Mouse (Mus musculus) naive thymus-derived CD4-positive, alpha-beta T cell, adult 2 months (primary cell): ENCODE measurements around the gene Npas3.
"Not testable (repeated sequence)": the region's sequence is repeated elsewhere in the genome, so short reads cannot be mapped to it uniquely, and the experiment has no call there.

Experiments
- DNase-seq: peaks from one replicate; pipeline ENCODE4 v3.0.0-alpha.2; 2011; ENCODE audit warnings: low read depth

Gene Npas3

DNA sequence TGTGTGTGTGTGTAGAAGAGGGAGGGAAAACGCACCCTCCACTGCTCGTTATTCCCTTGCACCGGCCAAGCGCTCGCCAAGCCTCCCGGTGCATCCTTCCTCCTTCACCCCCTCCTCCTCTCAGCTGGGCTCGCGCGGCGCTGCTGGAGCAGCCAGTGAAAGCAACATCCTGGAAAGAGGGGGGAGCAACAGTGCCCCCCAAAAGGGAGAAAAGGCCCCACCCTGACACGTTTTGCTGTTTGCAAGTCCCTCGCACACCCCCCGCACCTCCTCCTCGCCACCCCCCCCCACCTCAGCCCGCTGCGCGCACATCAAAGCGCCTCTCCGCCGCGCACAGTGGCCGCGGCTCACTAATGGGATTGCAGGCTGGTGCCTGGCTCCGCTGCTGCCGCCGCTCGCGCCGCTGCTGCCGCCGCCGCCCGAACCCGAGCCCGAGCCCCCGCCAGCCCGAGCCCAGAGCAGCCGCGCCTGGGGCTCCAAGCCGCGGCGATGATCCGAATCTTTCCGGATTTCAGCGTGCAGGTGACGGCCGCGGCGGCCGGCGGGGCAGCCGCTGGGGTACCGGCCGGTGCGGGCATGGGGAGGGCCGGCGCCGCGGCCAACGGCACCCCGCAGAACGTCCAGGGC, at the start of gene Npas3:
Gene Npas3 (plus strand): TSS at position 577 of the 627 bp plus-strand sequence.
- DNase-seq = no peak

DNA sequence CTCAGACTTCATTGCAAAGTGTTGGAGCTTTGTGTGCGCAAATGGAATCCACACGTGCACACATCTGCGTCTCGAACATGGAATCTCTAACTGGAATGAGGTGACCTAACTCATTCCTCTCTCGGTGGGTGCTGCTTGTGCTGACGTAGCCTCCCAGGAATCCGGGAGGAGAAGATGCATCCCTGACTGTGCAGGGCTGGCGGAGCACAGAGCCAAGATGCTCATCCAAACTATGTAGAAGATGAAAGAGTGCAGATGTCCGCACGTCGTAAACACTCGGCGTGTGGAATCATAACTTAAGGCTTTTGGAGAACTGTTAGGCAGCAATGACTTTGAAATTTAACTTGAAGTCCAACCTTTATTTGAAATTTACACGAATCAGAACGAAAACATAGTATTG, 31.3 kb upstream of the Npas3 start:
- DNase-seq = no peak

DNA sequence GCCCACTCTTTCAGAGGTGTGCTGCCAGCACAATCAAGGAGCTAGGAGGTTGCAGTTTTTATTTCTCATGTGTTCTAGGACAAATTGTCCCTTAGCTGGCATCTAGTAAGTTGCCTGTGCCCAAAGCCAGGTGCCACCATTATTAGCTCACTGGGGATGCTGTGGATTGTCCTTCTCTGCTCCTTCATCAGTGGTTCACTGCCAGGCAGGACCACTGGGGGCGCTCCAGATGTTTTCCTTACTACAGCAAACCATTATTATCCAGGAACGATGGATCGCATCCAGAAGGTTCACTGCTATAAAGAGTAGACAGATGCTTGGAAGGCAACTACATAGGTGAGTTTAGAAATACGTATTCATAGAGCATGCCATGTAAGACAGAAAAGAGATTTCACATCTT, 25.7 kb upstream of the Npas3 start:
- DNase-seq = no peak

DNA sequence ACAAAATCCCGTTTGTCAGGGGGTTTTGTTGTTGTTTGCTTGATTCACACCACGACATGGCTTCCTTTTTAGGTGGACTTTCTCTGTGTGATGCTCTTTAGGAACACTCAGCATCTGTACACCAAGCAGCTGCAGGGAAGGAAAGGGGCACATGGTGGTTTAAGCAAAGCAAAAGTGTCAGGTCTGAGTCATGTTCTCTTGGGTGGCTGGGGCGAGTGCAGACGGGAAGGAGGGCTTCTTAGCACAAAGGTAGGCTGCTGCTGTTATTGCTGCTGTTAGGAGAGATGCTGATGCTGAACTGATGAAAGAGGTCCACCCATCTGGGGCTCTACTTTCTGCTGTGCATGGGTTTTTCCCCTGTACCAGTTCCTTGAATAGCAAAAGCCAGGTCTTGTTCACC, 21.1 kb upstream of the Npas3 start:
- DNase-seq = no peak

DNA sequence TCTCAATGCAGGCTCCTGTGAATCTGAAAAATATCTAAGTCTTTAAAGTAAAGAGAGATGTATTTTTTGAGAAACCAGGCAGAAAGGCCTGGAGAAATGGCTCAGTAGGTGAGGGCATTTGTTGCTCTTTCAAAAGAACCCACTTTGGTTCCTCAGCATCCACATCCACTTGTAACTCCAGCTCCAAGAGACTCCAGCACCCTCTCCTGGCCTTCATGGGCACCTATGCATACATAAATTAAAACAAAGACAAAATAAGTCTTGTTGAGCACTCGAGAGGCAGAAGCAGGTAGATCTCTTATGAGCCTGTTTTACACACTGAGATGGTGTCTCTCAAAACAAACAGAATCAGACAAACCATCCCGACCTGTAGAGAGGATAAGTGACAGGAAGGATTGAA, 19.1 kb upstream of the Npas3 start:
- no peak for DNase-seq

DNA sequence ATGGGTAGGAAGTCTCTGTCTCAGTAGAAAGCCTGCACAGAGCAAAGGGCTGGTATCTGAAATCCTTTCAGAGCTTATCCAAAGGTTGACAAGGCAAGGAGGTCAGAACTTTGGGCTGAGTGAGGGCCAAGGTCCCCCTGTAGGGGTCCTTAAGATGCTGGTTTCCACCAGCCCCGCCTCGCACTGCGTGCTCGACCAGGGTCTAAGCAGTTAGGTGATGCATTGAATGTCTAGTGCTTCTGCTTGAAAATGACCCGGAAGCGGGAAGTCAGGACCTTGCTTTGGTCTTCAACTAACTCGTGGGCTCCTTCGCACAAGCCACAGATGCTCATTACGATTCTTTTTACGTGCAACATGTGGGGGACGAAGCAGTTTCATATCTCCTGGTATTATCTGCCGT, 2.3 kb upstream of the Npas3 start:
- DNase-seq = no peak

DNA sequence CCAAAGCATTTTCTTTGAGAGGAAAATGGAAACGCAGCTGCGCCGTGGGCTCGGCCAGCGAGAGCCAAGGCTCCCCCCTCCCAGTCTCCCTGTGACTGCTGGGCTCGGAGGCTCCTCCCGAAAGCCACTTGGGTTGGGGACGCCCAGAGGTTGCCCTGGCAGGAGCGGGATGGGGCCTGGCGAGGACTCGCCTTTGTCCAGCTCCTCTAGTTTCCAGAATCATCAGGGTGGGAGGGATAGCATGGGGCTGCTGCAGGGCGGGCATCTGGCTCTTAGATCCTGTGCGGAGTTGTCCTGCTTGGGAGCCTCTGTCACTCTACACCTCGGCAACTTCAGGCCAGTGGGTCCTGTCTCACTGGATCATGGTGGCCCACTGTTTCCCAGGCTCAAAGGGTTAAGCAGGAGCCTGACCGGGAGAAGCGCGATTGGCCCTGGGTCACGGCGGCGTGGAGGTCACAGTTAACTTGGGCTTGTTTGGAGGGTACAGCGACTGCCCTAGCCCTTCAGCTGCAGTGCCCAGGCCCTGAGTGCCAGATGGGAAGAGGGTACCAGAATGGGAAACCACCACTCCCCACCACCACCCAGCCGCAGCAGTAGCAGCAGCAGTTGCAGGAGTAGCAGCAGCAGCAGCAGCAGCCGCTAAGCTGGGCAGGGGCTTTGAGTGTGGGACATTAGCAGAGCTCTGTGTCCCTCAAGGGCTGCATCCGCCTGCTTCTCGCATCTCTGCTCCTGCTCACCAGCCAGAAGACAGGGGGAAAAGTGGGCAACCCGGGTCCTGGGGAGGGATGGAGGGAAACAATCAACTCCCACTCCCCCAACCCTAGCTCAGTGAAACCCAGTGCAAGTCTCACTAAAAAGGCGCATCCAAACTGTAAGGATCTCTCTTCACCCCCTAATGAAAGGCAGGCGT, 1.6 kb upstream of the Npas3 start:
- DNase-seq = no peak

DNA sequence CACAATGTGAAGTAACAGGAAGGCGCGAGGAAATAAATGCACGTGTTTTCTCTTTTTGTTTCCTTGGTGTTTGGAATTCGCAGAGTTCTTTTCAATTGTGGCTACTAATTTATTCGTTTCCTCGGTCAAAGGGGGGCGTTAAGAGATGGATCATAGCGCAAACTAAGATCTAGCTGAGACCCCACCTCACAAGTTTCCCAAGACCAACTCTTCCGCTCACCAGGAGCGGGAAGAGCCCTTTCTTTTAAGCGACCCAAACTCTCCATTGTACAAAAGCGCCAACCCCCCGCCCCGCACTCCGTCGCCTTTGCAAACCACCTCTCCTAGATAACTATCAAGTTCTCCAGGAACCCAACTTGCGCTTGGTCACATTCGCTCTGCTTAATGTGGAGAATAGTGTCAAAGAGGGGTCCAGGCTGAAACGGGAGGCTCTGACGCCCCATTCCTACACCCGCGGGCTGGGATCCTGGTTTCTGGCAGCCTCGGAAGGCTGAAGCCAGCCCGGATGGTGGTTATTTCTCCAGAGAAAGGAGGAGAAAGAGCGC, 914 bp upstream of the Npas3 start:
- DNase-seq = no peak

DNA sequence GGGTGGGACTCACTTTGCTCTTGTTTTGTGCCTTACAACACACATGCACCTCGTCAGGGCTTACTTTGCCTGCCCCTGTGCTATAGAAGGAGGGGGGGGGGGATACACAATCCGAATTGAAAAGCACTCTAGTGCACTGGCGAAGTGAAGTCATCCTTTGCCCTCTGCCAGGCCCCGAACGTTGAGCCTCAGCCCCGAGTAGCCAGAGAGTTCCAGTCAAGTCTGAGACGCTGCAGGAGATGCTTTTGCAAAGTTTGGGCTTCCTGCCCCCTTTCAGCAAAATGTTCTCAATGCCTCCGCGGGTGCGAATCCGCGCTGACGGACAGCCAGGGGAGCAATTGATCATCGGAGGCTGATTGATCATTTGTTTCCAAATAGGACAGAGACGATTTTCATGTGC, 319 bp downstream of the Npas3 start:
- DNase-seq = no peak

DNA sequence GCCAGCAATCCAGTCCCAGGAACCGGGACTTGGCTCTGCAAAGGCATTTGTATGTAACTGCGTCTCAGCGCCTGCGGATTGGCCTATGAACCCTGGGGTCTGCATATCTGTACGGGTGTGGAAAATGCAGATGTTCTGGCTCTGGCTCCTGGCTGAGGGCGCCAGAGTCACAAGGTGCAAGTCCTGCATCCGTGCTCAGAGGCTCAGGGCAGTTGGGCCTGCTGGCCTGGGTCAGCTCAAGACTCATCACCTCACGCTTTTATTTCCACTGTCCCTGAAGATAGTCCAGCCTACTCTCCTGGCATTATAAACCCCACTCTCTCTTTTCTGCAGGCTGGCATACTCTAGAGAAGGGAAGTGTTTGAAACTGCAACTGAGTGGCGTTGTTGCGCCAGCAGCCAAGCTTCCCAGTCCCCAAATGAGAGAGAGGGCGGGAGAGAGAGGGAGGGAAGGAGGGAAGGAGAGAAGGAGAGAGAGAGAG, 3.3 kb downstream of the Npas3 start:
- DNase-seq = no peak

DNA sequence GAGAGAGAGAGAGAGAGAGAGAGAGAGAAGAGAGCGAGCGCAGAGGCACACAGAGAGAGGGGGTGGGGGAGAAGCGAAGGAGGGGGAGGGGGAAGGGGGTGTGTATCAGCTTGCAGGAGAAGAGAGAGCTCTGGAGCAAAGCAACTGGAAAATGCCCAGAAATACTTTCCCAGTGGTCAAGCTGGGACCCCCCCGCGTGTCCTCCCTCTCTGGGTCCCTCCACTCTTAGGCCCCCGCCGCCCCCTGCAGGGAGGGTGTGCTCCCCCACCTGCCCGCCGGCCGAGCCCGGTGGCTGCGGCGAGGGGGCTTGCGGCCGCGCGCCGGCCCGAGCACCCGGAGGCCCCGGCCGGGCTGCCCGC, 3.7 kb downstream of the Npas3 start:
- no peak for DNase-seq

DNA sequence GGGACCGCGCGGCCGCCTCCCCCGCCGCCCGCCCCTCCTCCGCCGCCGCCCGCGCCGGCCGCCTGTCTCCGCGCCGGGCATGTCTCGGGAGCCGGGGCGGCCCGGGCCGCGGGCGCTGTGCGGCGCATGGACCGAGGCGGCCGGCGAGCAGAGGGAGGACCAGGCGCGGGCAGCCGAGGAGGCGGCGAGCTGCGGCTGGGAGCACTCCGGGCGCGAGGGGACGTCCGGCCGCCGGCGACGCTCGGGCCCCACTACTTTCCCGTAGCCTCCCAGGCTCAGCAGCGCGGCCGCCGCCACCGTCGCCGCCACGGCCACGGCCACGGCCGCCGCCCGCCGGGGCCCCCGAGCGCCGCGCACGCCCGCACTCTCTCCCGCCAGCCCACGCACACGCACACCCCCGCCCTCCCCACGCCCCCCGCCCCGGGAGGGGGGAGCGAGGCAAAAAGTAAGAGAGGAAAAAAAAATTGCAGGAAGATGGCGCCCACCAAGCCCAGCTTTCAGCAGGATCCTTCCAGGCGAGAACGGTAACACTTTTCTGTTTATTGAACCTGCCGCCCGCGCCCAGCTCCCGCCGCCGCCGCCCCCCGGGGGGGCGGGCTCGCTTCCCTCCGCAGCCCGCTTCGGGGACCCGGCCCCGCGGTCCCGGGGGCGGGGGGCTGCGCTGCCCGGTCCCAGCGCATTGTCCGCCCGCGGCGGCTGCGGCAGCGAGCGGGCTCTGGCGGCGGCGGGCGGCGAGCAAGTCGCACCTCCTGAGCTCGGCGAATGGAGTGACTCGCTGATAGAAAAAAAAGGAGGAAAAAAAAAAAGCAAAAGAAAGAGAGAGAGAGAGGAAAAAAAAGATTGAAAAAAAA, 4.3 kb downstream of the Npas3 start:
- no peak for DNase-seq

DNA sequence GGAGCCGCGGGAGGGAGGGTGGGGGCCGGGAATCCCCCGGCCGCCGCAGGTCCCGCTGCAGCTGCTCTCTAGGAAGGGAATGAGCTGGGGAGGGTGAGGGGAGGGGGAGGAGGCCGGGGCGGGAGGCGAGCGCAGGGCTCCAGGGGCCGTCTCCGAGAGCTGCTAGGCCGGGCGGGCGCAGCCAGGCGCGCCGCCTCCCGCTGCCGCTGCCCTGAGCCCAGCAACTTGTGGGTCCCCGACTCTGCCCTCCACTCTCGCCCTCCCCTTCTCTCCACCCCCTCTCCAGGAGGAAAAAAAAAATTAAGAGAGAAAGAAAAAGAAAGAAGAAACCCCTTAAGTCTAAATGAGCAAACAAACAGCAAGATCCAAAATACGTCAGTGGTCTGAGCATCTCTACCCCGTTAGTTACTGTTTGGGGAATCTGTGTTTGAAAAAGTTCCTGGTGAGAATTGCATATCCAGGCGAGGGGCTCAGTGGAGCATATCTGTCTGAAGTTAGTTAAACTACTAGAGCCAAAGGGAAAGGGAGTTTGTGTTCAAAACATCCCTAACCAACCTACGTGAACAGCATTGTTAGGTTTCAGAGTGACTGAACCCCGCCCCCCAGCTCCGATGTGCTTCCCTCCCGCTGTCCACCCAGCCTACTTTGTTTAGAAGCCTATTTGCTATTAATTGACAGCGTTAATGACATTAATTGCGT, 5.1 kb downstream of the Npas3 start:
- no peak for DNase-seq

DNA sequence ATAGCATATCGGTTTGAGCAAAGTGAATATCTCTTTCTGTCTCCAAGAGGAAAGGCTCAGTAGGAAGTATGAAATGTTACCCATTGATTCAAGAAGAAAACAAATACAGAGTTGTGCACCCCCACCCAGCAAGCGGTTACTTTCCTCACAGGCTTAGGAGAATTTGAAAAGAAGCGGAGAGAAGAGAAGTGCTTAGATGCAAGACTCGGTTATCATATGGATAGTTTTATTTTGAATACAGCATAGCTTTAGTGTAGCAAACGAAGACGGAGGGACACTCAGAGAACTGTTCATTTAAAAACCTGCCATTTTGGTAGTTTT, 5.6 kb downstream of the Npas3 start:
- DNase-seq = no peak

DNA sequence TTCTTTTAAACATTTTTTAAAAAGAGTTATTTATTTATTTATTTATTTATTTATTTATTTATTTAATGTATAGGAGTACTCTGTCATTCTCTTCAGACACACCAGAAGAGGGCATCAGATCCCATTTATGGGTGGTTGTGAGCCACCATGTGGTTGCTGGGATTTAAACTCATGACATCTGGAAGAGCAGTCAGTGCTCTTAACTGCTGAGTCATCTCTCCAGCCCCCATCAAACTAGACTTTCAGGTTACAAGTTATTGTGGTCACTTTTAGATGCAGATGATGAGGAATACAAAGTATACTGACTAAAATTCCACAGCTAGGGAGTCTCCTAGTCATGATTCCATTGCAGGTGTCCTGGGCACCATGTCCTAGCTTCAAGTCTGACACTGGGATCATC, 26.0 kb downstream of the Npas3 start:
- not testable (repeated sequence) for DNase-seq

DNA sequence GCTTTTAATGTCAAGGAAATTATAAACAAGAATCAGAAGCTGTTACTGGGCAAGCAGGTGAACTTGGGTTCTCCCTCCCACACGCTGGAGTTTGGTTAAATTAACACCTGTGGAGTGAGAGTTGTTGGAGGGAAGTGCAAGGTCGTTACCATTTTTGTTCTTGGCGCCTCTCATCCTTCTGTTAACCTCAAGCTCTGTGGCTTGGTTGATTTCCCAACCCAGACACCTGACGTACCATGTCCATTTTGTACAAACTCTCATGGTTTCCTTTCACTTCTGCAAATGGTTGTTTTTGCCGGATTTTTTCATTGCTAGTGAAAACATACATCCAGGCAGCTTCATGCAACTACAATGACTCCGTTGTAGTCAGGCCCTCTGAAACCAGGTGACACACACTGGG, 28.9 kb downstream of the Npas3 start:
- no peak for DNase-seq

DNA sequence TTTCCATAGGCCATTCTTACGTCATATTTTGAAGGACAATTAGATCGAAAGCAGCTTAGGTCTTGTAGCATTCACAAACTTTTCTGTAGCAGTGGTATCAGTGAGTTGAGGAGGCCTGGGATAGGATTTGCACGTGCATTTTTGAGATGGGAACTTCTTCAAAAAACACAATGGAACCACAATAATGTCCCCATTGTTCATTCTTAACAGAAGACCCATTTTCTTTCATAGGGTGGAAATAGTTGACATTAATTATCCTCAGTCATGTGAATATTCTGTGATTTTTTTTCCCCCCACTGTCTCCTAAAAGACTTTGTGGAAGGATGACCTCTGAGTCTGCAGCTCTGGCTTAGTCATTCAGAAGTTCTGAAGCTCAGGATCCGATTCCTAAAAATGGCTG, 41.9 kb downstream of the Npas3 start:
- DNase-seq = no peak

DNA sequence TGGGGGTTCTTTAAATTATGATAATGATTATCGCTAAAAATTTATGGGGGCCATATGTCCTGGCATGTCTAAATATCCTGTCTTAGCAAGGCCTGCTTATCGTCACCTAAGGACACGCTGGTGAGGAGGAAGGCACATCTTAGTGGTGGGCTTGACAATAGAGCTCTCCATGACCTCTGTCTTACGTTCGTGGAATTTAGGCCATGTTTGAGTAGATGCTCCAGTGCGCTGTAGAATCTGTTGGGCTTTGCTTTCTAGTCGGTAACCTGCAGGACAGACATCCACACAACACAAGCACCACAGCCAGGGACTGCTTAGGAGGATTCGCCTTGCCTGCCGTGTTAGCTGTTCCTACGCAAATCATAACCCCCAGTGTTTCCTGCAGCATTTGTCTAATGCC, 42.4 kb downstream of the Npas3 start:
- DNase-seq = no peak

DNA sequence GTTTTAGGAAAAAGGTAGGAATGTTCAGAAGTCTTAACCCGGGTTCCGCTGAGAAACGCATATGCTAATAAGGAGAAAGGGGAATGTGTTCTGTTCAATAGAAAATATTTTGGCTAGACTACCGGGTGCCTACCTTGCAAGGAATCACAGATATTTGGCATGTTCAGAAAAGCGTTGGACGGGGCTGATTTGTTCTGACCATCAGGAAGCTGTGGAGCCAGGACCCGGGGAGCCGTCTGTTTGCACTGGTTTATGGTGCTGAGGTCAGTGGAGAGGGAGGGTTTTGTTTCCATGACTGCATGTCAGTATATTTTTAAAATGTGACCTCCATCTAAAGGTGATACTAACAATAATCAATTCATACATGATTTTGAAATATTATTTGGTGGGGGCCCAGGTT, 43.5 kb downstream of the Npas3 start:
- DNase-seq = no peak

DNA sequence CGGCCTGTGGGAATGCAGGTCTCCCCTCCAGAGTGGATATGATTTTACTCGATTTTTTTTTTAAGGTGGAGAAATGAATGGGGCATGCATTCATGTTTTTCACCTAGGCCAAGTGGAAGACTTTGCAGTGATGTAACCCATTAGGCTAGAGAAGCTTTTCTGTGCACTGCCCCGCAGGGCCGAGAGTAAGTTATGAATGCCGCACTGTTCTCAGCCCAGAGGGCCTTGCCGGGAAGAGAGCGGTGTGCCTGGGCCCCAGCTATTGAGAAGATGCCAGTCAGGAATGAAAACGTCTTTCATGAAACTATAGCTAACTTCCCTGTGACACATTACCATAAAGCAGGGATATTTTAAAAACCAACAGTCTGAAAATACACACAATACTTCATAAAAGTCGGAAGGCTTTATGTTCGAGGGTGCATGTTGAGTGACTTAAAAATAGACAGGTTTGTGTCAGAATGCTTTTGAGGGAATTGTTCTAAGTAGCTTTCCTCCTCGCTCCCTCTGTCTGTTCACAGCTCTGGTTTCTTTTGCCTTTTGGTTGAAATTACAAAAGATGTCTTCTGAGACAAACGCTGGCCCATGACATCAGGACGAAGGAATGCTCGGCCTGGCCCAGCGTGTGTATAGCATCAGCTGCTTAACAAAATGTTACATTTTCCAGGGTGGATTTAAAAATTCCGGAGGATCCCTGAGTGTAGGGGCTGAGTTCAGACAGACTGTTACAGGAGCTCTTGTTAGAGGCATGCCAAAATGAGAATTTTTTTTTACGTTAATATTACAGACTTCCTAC, 44.2 kb downstream of the Npas3 start:
- no peak for DNase-seq

DNA sequence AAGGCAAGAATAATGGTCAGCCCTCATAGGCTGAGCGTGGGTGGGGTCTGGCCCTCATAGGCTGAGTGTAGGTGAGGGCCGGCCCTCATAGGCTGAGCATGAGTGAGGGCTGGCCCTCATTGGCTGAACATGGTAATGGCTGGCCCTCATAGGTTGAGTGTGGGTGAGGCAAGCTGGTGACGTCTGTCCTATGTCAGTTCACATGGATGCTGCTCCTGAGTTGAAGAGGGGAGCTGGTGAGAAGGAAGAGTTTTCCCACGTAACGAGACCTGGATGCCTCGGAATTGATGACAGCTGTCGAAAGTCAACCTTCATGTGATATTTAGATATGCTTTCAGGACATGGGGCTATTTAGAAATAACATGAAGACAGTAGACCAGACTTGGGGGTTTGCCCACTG, 45.5 kb downstream of the Npas3 start:
- DNase-seq = no peak
